Mouse (Mus musculus): ENCODE measurements around the gene Med27.

DNA sequence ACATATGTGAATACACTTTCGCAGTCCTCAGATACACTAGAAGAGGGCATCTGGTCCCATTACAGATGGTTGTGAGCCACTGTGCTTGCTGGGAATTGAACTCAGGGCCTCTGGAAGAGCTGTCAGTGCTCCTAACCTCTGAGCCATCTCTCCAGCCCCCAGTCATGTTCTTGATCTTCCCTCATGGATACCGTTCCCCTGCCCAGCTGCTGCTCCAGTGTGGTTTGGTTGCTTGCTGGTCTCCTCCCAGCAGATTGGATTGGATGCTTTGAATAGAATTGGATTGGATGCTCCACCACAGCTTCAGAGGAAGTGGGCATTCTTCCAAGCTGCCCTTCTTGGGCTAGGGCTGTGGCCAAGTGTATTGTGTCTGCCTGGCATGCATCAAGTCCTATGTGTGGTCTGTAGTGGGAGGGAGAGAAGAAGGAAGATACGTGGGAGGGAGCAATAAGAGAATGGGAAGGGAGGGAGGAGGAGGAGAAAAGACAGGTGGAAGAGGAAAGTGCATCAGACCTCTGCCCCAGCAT, 56.0 kb downstream of the Med27 start:
- TF ChIP-seq MYOG (IDR thresholded peaks at IDR 0.05; ENCODE audit: control insufficient read depth, extremely low read depth, insufficient read length) (no peak), CTCF (IDR thresholded peaks at IDR 0.05; ENCODE audit: control insufficient read depth, insufficient read depth, insufficient read length) (no peak)
